Mouse (Mus musculus) liver, adult 2 months (tissue): ENCODE data around the gene Nat14.
A peak's percentile ranks its signal among the peaks of the same experiment; 100 is the strongest.

Source experiments
- CTCF ChIP-seq: fragments of 200-500 bp; IDR thresholded peaks from 2 replicates; pipeline ENCODE4 v1.5.1; 2011; ENCODE audit warnings: low read depth, low read length, control low read depth
- POLR2A ChIP-seq: fragments of 200-500 bp; IDR thresholded peaks from 2 replicates; pipeline ENCODE4 v1.6.1; 2011; ENCODE audit warnings: low read length, control low read depth; ENCODE audit not compliant: insufficient read depth; ENCODE audit errors: extremely low read depth

DNA sequence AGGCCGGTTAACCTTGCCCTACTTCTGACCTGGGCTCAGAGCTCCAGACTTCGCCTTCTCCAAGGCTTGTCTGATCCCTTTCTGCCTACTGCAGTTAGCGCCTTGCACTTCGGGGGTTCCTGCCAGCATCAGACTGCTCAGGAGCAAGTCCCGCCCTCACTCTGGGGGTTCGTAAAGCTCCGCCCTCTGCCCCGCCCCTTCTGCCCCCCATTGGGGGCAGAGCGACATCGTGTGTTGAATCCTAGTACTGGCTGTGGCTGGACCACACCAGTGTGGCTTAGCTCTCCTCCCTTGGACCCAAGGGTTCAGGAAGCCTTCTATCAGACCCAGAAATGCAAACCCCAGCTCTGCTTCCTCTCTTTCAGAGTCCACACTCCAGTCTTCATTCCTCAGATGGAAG, 42.4 kb downstream of the Nat14 start, which contains the start of gene Sbk2:
- TF ChIP-seq CTCF (peak; percentile 76), POLR2A (no peak)
